29 mouse cellular contexts compared by ENCODE assay signal in the genomic region with DNA sequence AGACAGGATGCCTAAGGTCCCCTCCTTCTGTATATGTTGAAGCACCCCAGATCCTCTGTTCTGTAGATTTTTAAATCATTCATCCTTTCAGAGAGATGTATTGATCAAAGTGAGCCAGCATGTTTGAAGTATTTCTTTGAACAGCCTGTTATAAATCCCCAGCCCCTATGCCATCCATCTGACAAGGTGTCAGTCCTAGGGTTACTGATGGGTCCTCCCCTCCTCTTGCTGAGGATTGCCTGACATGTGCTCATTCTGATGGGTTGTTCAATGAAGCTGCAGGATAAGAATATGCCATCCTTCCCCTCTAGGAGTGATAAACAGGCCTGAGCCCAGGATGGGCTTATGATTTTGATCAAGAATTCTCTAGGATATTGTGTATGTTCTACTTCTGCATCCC.
"Had no signal": no experiment of that assay in that cellular context is flagged by ENCODE, and none has a peak within 500 bp of the region (broad histone marks: within the 10 kb centered on the region; RNA-seq: fewer than 3 reads in every experiment).

No protein-coding gene starts in this region.

- ATAC-seq: liver, embryonic 12.5 days; liver, postnatal 0 days; lung, postnatal 0 days had no signal

- H3K4me1 ChIP-seq: limb, embryonic 10.5 days; limb, embryonic 12.5 days; limb, embryonic 13.5 days; limb, embryonic 15.5 days; liver, embryonic 12.5 days; liver, embryonic 13.5 days; liver, embryonic 15.5 days; lung, embryonic 15.5 days; megakaryocyte, embryonic 14.5 days; midbrain, embryonic 10.5 days; midbrain, embryonic 12.5 days; neural tube, embryonic 12.5 days; neural tube, embryonic 13.5 days had no signal

- DNase-seq: left cerebral cortex, postnatal 4 days; liver; liver, embryonic 13.5 days; liver, postnatal 0 days; lung, adult 18-20 months; lung, adult 2 months; lung, embryonic 14.5 days; lung, postnatal 10 days; lung, postnatal 14 days; lung, postnatal 36 days; lung, postnatal 4 days had no signal

- H3K36me3 ChIP-seq: limb, embryonic 10.5 days; limb, embryonic 12.5 days; limb, embryonic 13.5 days; limb, embryonic 15.5 days; liver, embryonic 12.5 days; liver, embryonic 13.5 days; liver, embryonic 15.5 days; lung, embryonic 15.5 days; midbrain, embryonic 10.5 days; midbrain, embryonic 12.5 days; neural tube, embryonic 12.5 days; neural tube, embryonic 13.5 days had no signal

- H3K4me3 ChIP-seq: left cerebral cortex, adult 2 months; limb, embryonic 10.5 days; limb, embryonic 12.5 days; limb, embryonic 13.5 days; limb, embryonic 15.5 days; liver, embryonic 12.5 days; liver, embryonic 13.5 days; liver, embryonic 15.5 days; lung, embryonic 15.5 days; megakaryocyte, embryonic 14.5 days; midbrain, embryonic 10.5 days; midbrain, embryonic 12.5 days; myocyte; neural tube, embryonic 12.5 days; neural tube, embryonic 13.5 days had no signal

- H3K9ac ChIP-seq: limb, embryonic 12.5 days; limb, embryonic 13.5 days; limb, embryonic 15.5 days; liver, embryonic 12.5 days; liver, embryonic 13.5 days; liver, embryonic 14.5 days; liver, embryonic 15.5 days; liver, postnatal 0 days; lung, embryonic 14.5 days; lung, embryonic 15.5 days; midbrain, embryonic 12.5 days; neural tube, embryonic 12.5 days; neural tube, embryonic 13.5 days had no signal

- H3K9me3 ChIP-seq: limb, embryonic 10.5 days; limb, embryonic 12.5 days; limb, embryonic 13.5 days; limb, embryonic 15.5 days; liver, embryonic 12.5 days; liver, embryonic 13.5 days; liver, embryonic 15.5 days; lung, embryonic 15.5 days; midbrain, embryonic 10.5 days; midbrain, embryonic 12.5 days; neural tube, embryonic 12.5 days; neural tube, embryonic 13.5 days had no signal

- H3K27ac ChIP-seq: left cerebral cortex, adult 2 months; limb, embryonic 10.5 days; limb, embryonic 12.5 days; limb, embryonic 13.5 days; limb, embryonic 15.5 days; liver, embryonic 12.5 days; liver, embryonic 13.5 days; liver, embryonic 14.5 days; liver, embryonic 15.5 days; lung, embryonic 15.5 days; macrophage; midbrain, embryonic 10.5 days; midbrain, embryonic 12.5 days; neural tube, embryonic 12.5 days; neural tube, embryonic 13.5 days had no signal

- H3K27me3 ChIP-seq: limb, embryonic 12.5 days; limb, embryonic 13.5 days; limb, embryonic 15.5 days; liver, embryonic 12.5 days; liver, embryonic 13.5 days; liver, embryonic 15.5 days; lung, embryonic 15.5 days; megakaryocyte, embryonic 14.5 days; midbrain, embryonic 12.5 days; neural tube, embryonic 12.5 days; neural tube, embryonic 13.5 days had no signal

- H3K4me2 ChIP-seq: limb, embryonic 12.5 days; limb, embryonic 13.5 days; limb, embryonic 15.5 days; liver, embryonic 11.5 days; liver, embryonic 12.5 days; liver, embryonic 13.5 days; liver, embryonic 15.5 days; lung, embryonic 14.5 days; lung, embryonic 15.5 days; midbrain, embryonic 12.5 days; neural tube, embryonic 12.5 days; neural tube, embryonic 13.5 days had no signal
